Mouse (Mus musculus) heart, adult 2 months (tissue): ENCODE measurements around the gene Slc48a1. TPM values are rescaled to one million over a fixed set of nuclear protein-coding genes. Genes with fewer than 3 reads are reported as not detected.

Source experiments
- DNase-seq, 2 experiments: peaks; one replicate each; pipeline ENCODE4 v3.0.0; 2021
- H3K27ac ChIP-seq: fragments of 200-600 bp; 2 replicates; pipeline ENCODE4 v1.8.1; 2022
- H3K27me3 ChIP-seq: fragments of 200-500 bp; 2 replicates; pipeline ENCODE4 v1.6.1; 2012; ENCODE audit warnings: mild to moderate bottlenecking, low read length, inconsistent platforms, mixed read lengths; ENCODE audit not compliant: control insufficient read depth, insufficient read depth
- H3K36me3 ChIP-seq: fragments of 200-500 bp; 2 replicates; pipeline ENCODE4 v1.6.1; 2012; ENCODE audit warnings: low read length, inconsistent platforms; ENCODE audit not compliant: control insufficient read depth, insufficient read depth
- H3K4me1 ChIP-seq: fragments of 200-500 bp; 2 replicates; pipeline ENCODE4 v1.6.1; 2011; ENCODE audit warnings: low read length; ENCODE audit not compliant: control insufficient read depth, insufficient read depth
- H3K4me3 ChIP-seq: fragments of 200-600 bp; 2 replicates; pipeline ENCODE4 v1.8.1; 2022
- H3K79me2 ChIP-seq: fragments of 200-500 bp; replicated peaks from 2 replicates; pipeline ENCODE4 v1.6.1; 2012; ENCODE audit warnings: mild to moderate bottlenecking, inconsistent platforms, low read length, moderate library complexity, mixed read lengths; ENCODE audit not compliant: control insufficient read depth, insufficient read depth
- H3K9ac ChIP-seq: fragments of 200-500 bp; 2 replicates; pipeline ENCODE4 v1.6.1; 2012; ENCODE audit warnings: low read depth, mild to moderate bottlenecking, control low read depth, inconsistent platforms, low read length, mixed read lengths
- CTCF ChIP-seq: fragments of 200-600 bp; IDR thresholded peaks from 2 replicates; pipeline ENCODE4 v1.8.1; 2022; ENCODE audit warnings: antibody characterized with exemption, mild to moderate bottlenecking, moderate library complexity
- EP300 ChIP-seq: fragments of 200-500 bp; IDR thresholded peaks from 2 replicates; pipeline ENCODE4 v1.6.1; 2011; ENCODE audit warnings: low read depth, low read length, control low read depth; ENCODE audit not compliant: insufficient read depth
- POLR2A ChIP-seq: fragments of 200-500 bp; IDR thresholded peaks from 2 replicates; pipeline ENCODE4 v1.6.1; 2011; ENCODE audit warnings: mild to moderate bottlenecking, low read depth, low read length, control low read depth; ENCODE audit not compliant: insufficient read depth
- WGBS: fragments of 180-500 bp; shearing (Covaris S2); methylation state at CpG from one replicate; pipeline ENCODE4 v1.1.7; 2018; 5-methylcytosine and 5-hydroxymethylcytosine counted together
- intact Hi-C: fragments of 180-260 bp; cut with DNase I; formaldehyde crosslinking; loops from one replicate; pipeline ENCODE4 v1.15.1; 2025
- polyA plus RNA-seq: library from polyadenylated mRNA; depleted of rRNA; stranded (reverse); fragments of >200 nt; gene quantifications from 2 replicates; pipeline ENCODE4 v1.2.3, GENCODE M21; 2012
- total RNA-seq, 2 experiments: library from RNA; stranded (reverse); gene quantifications; 2 replicates each; pipeline ENCODE4 v1.2.3; 2021

The Slc48a1 gene
- total and polyA plus RNA-seq, 3 experiments: 72.7 to 85.3 (median 73.0) TPM

DNA sequence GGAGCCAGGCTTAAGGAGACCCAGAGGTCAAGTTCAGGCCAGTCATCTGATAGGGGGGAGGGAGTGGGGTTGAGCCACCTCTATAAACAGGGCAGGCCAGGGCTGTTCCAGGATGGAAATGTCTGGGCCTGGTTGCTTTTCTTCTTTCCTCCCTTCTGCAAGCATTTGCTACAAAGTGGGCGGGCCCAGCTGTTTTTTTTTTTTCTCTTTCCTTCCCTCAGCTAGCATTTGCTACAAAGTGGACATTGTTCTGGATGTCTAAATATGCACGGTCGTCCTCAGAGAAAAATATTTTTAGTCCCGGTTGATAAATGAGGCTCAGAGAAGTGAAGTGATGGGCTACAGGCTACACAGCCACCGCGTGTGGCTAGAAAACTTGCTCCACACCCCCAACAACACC, 23.8 kb upstream of the Slc48a1 start:
- no peak for DNase-seq
- Histone ChIP-seq H3K36me3 (peaks cover 13% of the 10 kb centered on the region), H3K27ac (peak overlapping the region; percentile 23), H3K9ac (no peak overlapping the region), H3K4me1 (peaks cover 10% of the 10 kb centered on the region), H3K4me3 (no peak overlapping the region), H3K27me3 (no peaks in the 10 kb centered on the region), H3K79me2 (no peaks in the 10 kb centered on the region)
- intact Hi-C loops: no loop called here
- 27% methylated on average over 6 of the region's 6 CpGs for WGBS
- TF ChIP-seq CTCF (no peak), EP300 (no peak), POLR2A (no peak)

DNA sequence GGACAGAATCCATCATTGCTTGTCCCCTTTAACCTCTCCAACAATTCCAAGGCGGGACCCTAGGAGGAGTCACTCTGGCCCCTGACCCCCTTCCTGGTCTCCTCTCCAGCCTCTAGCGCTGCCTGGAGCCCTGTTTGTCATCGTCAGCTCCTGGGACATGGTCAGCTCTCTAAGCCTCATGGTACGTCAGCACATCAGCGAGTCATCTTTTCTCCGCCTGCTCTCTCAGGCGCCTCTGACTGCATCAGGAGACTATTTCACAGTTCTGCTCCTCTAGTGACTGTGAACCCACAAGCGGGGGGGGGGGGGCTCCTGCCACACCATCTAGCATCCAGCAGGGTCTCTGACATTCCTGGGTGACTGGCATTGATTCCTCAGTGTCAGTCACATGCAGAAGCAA, 23.0 kb upstream of the Slc48a1 start:
- no peak for DNase-seq
- Histone ChIP-seq H3K79me2 (no peaks in the 10 kb centered on the region), H3K4me3 (no peak overlapping the region), H3K9ac (no peak overlapping the region), H3K4me1 (peaks cover 15% of the 10 kb centered on the region), H3K27ac (no peak overlapping the region; the same call in 1 of the 2 replicates), H3K36me3 (peaks cover 13% of the 10 kb centered on the region), H3K27me3 (no peaks in the 10 kb centered on the region)
- intact Hi-C loops: no loop called here
- TF ChIP-seq POLR2A (no peak), EP300 (no peak)
- 69% methylated on average over 8 of the region's 8 CpGs for WGBS

DNA sequence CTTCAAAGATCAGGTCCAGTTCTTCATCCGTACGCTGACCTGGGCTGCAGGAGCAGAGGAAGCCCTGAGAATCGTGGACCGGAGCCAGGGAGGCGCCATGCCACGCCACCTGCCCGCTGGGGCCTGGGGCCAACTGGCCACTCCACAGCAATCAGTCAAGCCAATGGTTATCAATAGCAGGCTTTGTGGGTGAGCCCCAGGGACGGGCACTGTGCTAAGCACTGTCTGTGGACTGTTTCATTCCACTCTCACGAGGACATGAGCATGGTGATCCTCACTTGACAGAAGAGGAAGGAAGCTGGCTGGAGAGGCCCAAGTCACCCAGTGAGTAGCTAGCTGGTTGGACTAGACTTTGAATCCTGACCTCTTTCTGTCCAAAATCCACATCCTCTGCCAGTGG, 18.3 kb upstream of the Slc48a1 start:
- DNase-seq: no peak
- Histone ChIP-seq H3K4me1 (peaks cover 15% of the 10 kb centered on the region), H3K4me3 (no peak overlapping the region), H3K27me3 (no peaks in the 10 kb centered on the region), H3K27ac (peak overlapping the region; percentile 36), H3K9ac (no peak overlapping the region), H3K79me2 (no peaks in the 10 kb centered on the region), H3K36me3 (no peaks in the 10 kb centered on the region; the same call in 1 of the 2 replicates)
- WGBS: 68% methylated on average over 9 of the region's 9 CpGs
- intact Hi-C loops: loop anchor here (2.0 kb wide), 1 partner anchor 13 kb away; no protein-coding TSS in a partner anchor
- TF ChIP-seq CTCF (no peak), EP300 (no peak), POLR2A (no peak)

DNA sequence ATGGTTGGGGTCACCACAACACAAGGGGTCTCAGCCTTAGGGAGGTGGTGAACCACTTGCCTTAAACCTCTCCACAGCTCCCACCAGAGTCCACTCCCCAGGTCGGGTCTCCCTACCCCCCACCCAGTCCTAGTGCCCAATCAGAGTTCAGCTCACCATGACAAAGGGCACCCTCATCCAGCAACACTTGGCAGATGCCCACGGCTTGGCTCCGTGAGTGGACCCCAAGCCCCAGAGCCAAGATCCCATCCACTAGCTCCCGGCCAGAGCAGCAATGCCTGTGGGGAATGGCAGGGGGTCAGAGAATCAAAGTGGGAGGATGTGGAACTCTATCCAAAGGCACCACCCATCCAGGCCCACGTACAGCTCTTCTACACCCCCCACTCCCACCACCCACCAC, 17.4 kb upstream of the Slc48a1 start:
- no peaks in the 10 kb centered on the region for H3K36me3 ChIP-seq
- H3K9ac ChIP-seq: no peak overlapping the region
- no peak overlapping the region for H3K4me3 ChIP-seq
- intact Hi-C loops: loop anchor here (2.0 kb wide), 1 partner anchor 14 kb away; no protein-coding TSS in a partner anchor
- peaks cover 15% of the 10 kb centered on the region for H3K4me1 ChIP-seq
- H3K27ac ChIP-seq: no peak overlapping the region; the same call in 1 of the 2 replicates
- TF ChIP-seq CTCF (no peak), EP300 (no peak), POLR2A (no peak)
- no peaks in the 10 kb centered on the region for H3K79me2 ChIP-seq
- DNase-seq: no peak
- no peaks in the 10 kb centered on the region for H3K27me3 ChIP-seq
- 47% methylated on average over 5 of the region's 5 CpGs for WGBS

DNA sequence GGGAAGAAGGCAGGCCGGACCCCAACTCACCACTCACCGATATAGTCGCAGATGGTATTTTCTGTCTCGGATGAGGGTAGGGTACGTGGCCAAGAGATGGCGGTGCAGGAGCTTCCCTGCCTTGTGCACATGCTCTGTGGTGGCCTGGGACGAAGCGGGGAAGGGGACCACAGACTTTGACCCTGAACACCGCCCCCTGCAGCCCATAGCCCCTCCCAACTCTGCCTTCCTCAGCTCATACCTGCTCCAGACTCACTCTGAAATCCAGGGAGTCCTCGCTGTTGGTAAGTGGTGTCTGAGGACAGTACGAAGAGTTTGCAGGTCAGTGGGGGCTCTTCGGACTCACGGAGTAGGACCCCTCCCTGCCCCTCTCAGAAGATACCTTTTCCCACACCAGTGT, 16.9 kb upstream of the Slc48a1 start:
- Histone ChIP-seq H3K79me2 (0 out of 2 replicates have a peak, but pooled peaks cover 2% of the 10 kb centered on the region), H3K9ac (no peak overlapping the region), H3K36me3 (no peaks in the 10 kb centered on the region), H3K27me3 (no peaks in the 10 kb centered on the region), H3K27ac (no peak overlapping the region), H3K4me3 (no peak overlapping the region), H3K4me1 (peaks cover 15% of the 10 kb centered on the region)
- TF ChIP-seq EP300 (no peak), CTCF (no peak), POLR2A (no peak)
- no peak for DNase-seq
- intact Hi-C loops: loop anchor here (2.0 kb wide), 1 partner anchor 15 kb away; no protein-coding TSS in a partner anchor
- WGBS: 79% methylated on average over 13 of the region's 13 CpGs

DNA sequence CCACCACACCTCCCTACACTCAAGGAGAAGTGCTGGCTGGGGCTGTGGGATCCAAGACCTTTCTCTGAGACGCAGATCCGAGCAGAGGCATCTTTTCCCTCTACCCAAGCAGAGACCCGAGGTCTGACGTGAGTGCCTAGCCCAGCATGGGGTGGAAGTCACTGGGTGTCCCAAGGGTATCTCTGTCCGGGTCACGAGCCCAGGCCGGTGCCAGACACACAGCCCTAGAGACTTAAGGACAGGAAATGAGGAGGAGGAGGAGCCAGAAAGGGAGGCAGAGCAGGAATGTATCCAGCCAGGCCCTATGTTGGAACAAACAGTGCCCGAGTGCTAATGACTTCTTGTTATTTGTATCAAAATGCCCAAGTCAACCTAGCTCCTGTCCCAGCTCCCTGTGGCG, 15.6 kb upstream of the Slc48a1 start:
- peak overlapping the region; percentile 66 for H3K27ac ChIP-seq
- H3K9ac ChIP-seq: peak overlapping the region; percentile 44
- no peaks in the 10 kb centered on the region for H3K27me3 ChIP-seq
- DNase-seq: peak; percentile 73 to 81
- peaks cover 15% of the 10 kb centered on the region for H3K4me1 ChIP-seq
- 43% methylated on average over 9 of the region's 9 CpGs for WGBS
- H3K4me3 ChIP-seq: peak overlapping the region; percentile 39; the same call in 1 of the 2 replicates
- peak; percentile 94 for TF ChIP-seq EP300
- TF ChIP-seq POLR2A: peak; percentile 58
- no peak for TF ChIP-seq CTCF
- intact Hi-C loops: no loop called here
- no peaks in the 10 kb centered on the region for H3K36me3 ChIP-seq
- 0 out of 2 replicates have a peak, but pooled peaks cover 2% of the 10 kb centered on the region for H3K79me2 ChIP-seq
